Mouse (Mus musculus): ENCODE data around the gene Isl2.

Gene Isl2

GRCm38 (mm10) chr9:55538377-55538776 is at the start of gene Isl2:
Isl2 (plus strand) TSS chr9:55538672.
- no peak for DNase-seq (ENCODE audit: low spot score)

DNA sequence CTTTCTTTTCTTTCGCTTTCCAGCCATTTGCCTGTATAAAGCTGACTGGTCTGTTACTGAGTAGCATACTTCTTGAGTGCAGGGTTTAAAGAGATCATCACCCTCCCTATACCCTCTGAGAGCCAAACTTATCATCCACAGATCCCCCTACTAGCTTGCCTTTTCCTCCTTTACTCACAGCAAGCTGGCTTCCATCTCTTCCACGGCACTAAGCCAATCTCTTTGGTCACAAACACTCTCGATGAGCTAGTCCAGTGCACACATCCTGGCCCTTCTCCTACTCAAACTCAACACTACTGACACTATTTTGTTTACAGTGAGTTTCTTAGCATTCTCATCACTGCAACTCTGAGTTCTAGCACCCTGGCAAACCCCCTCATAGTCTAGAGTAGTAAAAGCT is 30.6 kb upstream of the Isl2 start:
- no peak for DNase-seq (ENCODE audit: low spot score)

DNA sequence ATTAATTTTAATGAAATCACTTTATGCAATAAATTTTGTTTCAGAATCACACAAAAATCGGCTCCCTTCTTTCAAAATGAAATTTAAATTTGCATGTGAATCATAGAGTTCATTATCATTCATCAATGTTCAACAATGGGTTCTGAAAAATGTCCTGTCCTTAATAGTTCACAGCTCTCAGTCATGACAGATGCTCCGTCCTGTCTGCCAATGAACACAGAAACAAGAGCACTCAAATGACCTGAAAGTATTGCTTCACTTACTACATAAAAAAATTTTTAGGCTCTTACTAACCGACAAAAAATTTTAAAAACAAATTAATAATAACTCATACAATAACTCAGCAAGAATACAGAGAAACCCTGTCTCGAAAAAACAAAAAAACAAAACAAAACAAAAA is 29.8 kb upstream of the Isl2 start:
- no peak for DNase-seq (ENCODE audit: low spot score)

DNA sequence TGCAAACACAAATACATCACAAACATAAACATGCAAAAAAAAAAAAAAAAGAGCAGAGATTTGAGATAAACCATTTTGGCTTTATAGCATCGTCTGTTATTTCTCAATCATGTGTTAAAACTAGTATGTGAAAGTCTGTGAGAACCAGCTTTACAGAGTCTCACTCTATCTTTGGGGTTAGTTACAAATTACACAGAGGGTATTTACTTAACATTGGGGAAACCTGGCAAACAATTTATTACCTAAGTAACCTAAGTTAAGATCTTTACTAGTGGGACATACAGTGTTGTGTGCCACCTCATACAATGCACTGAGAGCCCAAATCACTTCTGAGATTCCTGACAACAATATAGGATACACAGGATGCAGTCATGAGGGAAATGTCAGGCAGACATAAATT is 28.7 kb upstream of the Isl2 start:
- DNase-seq (ENCODE audit: low spot score) = no peak

GRCm38 (mm10) chr9:55510651-55511235 is 27.7 kb upstream of the Isl2 start:
- DNase-seq (ENCODE audit: low spot score) = no peak

DNA sequence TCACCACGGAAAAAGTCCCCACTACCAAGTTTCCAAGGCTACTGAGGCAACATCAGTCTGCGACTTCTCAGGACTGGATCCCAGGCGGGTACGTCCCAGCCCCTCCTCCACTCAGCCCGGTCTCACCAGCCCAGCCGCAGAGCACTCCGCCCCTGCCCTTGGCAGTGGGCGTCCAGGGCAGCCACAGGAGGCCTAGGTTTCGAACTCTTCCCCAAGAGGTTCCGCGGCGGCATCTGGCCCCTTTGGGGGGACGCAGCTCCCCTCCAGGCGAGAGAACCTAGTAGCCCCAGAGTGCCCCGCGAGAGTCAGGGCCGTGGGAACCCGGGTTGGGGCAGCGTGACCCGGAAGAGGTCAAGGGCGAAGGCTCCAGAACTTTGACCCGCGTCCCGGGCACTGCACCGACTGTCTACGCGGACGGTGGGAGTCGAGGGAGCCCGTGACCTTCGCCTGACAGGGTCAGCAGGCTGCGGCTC is 26.9 kb upstream of the Isl2 start:
- DNase-seq (ENCODE audit: low spot score) = peak; percentile 49

GRCm38 (mm10) chr9:55512027-55512543 is 26.4 kb upstream of the Isl2 start, which contains the start of gene Etfa:
Etfa (minus strand) TSS chr9:55512243.
- DNase-seq (ENCODE audit: low spot score) = peak; percentile 95

DNA sequence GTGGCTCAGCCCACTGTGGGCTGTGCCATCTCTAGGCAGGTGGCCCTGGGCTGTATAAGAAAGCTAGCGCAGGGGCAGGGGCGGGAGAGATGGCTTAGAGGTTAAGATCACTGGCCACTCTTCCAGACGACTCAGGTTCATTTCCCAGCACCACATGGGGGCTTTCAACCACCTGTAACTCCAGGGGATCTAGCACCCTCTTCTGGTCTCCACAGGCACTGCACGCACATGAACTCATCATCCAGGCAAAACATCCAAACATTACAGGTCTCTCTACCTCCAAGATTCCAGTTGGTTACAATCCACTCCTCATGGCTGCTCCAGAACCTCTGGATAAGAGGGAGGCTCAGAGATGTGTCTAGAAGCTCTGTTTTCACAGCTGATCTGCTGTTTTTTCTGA is 12.8 kb upstream of the Isl2 start:
- DNase-seq (ENCODE audit: low spot score) = no peak

- DNase-seq (ENCODE audit: low spot score) = peak; percentile 19
These were observed 2.6 kb upstream of the Isl2 start for GRCm38 (mm10) chr9:55535907-55536306.

DNA sequence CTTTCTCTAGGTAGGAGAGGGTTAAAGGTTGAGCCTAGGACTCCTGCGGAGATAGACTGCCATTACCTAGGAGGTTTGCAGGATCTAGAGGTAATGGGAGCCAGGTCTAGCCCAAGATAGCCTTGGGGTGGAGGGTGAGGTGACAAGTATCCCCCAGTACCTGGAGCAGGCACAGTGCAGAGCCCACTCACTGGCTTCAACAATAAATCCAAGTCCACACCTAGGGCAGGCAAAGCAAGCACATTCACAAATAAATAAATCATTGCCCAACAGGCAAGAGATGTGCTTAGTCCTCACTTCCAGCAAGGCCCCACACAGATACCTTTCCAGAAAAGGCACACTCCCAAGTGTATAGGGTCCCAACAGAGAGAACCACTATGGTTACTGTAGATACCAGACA is 534 bp downstream of the Isl2 start:
- DNase-seq (ENCODE audit: low spot score) = no peak

DNA sequence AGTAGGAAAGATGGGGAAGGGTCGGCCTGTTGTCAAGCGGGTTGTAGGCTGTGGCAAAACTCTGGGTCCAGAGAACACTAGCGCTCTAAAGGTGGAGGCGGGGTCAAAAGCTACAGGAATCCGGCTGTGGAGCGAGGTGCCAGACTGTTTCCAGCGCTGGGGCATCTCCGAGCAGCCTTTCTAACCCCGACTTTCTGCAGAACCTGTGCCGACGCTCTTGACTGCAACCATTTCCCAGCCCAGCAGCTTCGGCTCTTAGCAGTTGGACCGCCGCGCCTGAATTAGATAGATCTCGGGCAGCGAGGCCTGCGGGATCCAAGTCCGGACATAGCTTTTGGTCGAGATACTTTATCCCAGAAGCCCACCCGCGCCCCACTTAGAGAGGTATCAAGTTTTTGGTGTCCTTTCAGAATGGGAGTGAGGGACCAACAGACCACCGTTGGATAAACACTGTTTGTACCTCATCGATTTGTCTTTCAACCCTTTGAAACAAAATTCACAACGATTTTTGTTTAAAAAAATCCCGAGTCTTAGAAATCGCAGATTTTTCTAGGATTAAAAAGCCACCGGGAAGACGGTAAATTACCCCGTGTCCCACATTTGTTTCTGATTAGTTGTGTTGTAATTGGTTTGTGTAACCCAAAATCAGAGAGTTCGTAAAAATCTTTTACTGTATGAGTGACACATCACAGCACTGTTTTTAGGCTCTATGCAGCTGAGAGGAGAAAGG is 1.4 kb downstream of the Isl2 start:
- DNase-seq (ENCODE audit: low spot score) = no peak

GRCm38 (mm10) chr9:55540391-55540770 is 1.9 kb downstream of the Isl2 start:
- no peak for DNase-seq (ENCODE audit: low spot score)

GRCm38 (mm10) chr9:55540888-55541287 is 2.4 kb downstream of the Isl2 start:
- peak; percentile 68 for DNase-seq (ENCODE audit: low spot score)

DNA sequence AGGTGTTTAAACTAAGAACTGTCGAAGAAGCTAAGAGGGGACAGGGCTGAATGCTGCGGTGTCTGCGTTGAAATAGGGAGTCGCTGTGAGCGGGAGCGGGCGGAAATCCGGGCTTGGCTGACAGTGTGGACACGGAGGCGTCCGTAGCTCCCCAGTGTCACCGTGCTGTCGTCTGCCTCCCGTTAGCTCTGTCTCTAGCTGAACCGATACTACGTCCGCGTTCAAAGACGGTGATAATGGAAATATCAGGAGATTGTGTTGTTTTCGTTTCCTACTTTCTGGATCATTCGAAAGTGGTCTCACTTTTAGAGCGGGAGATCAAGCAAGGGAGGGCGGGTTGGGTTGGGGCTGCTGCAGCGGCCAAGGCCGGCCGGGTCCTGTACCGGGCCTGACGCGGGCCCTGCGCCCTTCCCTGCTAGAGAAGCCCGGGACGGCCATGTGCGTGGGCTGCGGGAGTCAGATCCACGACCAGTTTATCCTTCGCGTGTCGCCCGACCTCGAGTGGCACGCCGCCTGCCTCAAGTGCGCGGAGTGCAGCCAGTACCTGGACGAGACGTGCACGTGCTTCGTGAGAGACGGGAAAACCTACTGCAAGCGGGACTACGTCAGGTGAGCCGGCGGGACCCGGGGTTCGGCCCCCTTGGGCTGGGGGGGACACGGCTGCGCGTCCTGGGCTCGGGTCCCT is 3.4 kb downstream of the Isl2 start:
- no peak for DNase-seq (ENCODE audit: low spot score)

- no peak for DNase-seq (ENCODE audit: low spot score)
These were observed 4.2 kb downstream of the Isl2 start for GRCm38 (mm10) chr9:55542366-55543325.

DNA sequence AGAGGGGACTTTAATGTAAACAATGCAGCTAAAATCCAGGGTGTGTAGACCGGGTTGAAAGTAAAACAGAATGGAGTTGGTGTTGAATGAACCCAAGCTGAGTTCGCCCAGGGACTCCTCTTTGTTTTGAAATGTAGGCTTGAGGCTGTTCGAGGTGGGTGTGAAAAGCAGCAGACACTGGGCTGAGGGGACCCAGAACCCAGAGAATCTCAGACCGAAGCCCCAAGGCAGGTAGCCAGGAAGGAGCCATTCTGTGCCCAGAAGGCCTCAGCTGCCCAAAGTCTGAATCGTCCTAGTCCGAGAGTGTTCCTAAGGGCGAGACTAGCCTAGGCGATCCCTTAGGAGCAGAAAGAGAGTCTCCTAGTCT is 4.8 kb downstream of the Isl2 start:
- no peak for DNase-seq (ENCODE audit: low spot score)

DNA sequence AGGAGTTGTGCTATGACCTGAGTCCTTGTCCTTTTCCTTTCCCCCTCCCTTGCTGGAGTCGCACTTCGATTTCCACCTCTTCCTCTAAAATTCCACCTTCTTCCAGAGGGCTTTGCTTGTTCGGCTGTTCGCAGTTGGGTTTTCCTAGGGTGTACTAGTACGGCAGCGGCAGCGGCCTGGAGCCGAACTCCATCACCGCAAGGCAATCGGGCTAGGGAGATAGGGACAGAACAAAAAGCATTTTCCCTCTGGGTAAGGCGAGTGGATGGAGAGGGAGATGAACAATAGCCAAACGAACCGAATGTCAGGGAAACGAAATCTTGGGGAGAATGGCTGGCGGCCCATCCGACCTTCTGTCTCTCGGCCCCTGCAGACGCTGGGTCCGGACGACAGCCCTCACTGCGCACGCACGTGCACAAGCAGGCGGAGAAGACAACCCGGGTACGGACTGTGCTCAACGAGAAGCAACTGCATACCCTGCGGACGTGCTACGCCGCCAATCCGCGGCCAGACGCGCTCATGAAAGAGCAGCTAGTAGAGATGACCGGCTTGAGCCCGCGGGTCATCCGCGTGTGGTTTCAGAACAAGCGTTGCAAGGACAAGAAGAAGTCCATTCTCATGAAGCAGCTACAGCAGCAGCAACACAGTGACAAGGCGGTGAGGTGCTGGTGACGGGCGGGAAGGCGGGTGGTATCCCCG is 5.4 kb downstream of the Isl2 start:
- DNase-seq (ENCODE audit: low spot score) = no peak

DNA sequence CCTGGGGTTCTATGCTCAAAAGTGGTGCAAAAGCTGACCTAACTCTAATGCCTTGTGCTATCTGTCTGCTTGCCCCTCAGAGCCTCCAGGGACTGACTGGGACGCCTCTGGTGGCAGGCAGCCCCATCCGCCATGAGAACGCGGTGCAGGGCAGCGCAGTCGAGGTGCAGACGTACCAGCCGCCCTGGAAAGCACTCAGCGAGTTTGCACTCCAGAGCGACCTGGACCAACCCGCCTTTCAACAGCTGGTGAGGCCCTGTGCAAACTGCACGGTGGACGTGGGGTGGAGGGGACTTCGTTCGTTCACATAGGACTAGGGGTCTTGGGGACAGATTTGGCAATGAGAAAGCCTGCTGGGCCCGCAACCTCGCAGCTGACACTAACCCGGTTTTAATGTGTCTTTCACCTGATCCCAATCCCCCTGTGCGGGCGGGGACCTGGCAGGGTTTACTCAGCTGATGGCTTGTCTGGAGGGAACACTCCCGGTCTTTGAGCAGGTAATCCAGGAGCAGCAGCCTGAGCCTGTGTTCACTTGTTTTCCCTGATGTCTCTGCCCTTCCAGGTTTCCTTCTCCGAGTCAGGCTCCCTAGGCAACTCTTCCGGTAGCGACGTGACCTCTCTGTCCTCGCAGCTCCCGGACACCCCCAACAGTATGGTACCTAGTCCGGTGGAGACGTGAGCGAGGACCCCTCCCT is 6.5 kb downstream of the Isl2 start:
- DNase-seq (ENCODE audit: low spot score) = no peak

DNA sequence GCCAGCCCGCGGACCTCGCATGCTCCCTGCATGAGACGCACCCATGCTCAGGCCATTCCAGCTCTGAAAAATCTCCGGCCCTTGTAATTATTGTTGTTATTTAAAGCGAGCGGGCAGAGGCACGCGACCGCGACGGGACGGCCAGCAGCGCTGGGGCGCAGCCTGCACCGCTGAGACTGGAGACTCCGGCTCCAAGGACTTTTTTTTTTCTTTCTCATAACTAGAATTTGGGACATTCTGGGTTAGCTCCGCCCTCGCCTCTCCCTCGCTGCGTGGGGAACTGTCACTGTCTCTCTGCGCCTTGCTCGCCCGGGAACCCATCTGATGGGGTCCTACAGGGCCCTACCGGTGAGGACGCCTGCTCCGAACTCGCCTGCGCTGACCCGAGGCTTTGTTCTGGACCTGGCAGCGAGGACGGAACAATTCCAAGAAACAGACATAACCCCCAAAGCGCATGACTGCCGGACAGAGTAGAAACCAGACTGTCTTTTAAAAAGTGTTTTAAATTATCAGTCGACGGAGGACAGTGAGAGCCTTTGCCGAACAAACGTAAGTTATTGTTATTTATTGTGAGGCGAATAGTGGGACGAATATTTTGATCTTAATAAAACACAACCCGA is 7.2 kb downstream of the Isl2 start:
- DNase-seq (ENCODE audit: low spot score) = no peak
